Mouse (Mus musculus): ENCODE results near the gene Zan. TPM values are rescaled to one million over a fixed set of nuclear protein-coding genes. Genes with fewer than 3 reads are reported as not detected.

The Zan gene
- total and polyA plus RNA-seq, 3 experiments = 0.15 TPM; not detected in 2

DNA sequence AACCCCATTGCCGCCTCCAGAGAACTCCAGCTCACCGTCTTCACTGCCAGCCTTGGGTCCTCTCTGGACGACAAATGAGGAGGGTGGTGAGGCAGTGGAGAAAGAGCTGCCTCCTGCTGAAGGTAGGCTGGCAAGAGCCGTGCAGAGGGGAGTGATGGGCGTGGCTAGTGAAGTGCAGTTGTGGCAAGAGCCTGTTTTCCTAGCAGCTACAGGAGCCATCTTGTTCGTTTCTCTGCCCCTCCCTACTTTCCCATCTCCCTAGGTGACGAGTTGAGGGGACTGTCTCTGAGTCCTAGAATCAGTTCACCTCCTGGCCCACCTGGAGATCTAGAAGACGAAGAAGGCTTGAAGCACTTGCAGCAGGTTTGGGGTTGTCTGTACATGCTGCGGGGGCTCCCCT lies 45.0 kb upstream of the Zan start:
- no peak for DNase-seq (ENCODE audit: low read depth, low spot score)
- Histone ChIP-seq H3K79me2 (ENCODE audit: control insufficient read depth, insufficient read depth, low read length, poor library complexity) (no peaks in the 10 kb centered on the region), H3K27ac (ENCODE audit: control insufficient read depth, low read depth, low read length) (no peak overlapping the region), H3K9ac (ENCODE audit: control insufficient read depth, low read depth, low read length, poor library complexity, severe bottlenecking) (no peak overlapping the region), H3K4me1 (ENCODE audit: control insufficient read depth in 1 of 2, insufficient read depth in 2 of 2, low read length in 2 of 2) (no peaks in the 10 kb centered on the region), H3K27me3 (ENCODE audit: control insufficient read depth in 1 of 2, insufficient read depth in 2 of 2, low read length in 2 of 2) (no peaks in the 10 kb centered on the region), H3K9me3 (replicated peaks; ENCODE audit: insufficient read depth, low read length) (no peaks in the 10 kb centered on the region), H3K4me3 (ENCODE audit: control insufficient read depth in 1 of 2, insufficient read depth in 1 of 2, low read depth in 2 of 2, low read length in 2 of 2) (no peak overlapping the region), H3K36me3 (ENCODE audit: control insufficient read depth in 1 of 2, insufficient read depth in 2 of 2, low read length in 2 of 2) (peaks cover 0 to 4% of the 10 kb centered on the region in 2 experiments; a peak in 2 of 4 replicates)
- TF ChIP-seq USF1 (IDR thresholded peaks at IDR 0.05; ENCODE audit: low read depth, low read length) (no peak), POLR2AphosphoS2 (IDR thresholded peaks at IDR 0.05; ENCODE audit: low read length) (no peak), RAD21 (IDR thresholded peaks at IDR 0.05; ENCODE audit: low read depth, low read length) (no peak), E2F4 (IDR thresholded peaks at IDR 0.05; ENCODE audit: borderline replicate concordance, low read depth, low read length) (no peak), ELF1 (IDR thresholded peaks at IDR 0.05; ENCODE audit: low read depth, low read length) (no peak), HCFC1 (IDR thresholded peaks at IDR 0.05; ENCODE audit: low read depth, low read length) (no peak), EP300 (IDR thresholded peaks at IDR 0.05; ENCODE audit: low read depth in 1 of 2, low read length in 2 of 2) (no peak), JUND (IDR thresholded peaks at IDR 0.05; ENCODE audit: low read depth, low read length) (no peak), NELFE (IDR thresholded peaks at IDR 0.05; ENCODE audit: low read depth, low read length) (no peak), MYB (IDR thresholded peaks at IDR 0.05; ENCODE audit: low read depth, low read length) (no peak), ZKSCAN1 (IDR thresholded peaks at IDR 0.05; ENCODE audit: low read depth, low read length) (no peak), MAFK (IDR thresholded peaks at IDR 0.05; ENCODE audit: borderline replicate concordance, low read depth, low read length) (no peak), BHLHE40 (IDR thresholded peaks at IDR 0.05; ENCODE audit: borderline replicate concordance, low read depth, low read length) (no peak)

DNA sequence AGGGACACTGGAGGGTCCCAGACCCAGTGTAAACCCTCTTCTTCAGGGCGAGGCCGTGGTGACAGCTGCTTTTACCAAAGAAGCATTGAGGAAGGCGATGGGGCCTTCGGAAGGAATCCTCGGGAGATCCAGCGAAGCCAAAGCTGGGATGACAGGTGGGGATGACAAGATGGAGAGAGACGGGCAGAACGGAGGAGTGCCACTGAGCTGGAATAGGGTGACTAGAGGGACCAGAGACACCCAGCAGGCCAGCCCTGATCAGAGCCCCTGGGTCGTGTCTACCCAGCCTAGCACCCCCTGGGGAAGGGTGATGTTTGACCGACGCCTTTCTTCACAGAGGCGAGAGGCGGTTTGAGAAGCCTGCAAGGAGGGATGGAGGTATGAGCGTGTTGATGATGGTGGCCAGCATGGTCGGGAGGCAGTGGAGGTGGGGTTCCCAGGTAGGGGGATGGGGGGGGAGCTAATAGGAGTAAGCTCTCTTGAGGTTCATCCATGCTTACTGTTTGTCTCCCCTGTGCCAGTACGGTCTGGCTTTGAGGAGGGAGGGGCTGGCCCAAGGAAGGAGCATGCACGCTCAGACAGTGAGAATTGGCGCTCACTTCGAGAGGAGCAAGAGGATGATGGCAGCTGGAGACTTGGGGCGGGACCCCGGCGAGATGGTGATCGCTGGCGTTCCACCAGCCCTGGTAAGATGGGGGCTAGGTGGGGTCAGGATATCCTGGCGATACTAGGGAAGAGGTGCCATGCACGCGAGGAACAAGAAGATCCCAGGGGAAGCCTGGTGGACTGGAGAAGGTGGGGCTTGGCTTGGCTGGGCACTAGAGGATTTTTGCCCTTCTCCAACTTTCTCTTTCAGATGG lies 43.1 kb upstream of the Zan start:
- Histone ChIP-seq H3K9me3 (replicated peaks; ENCODE audit: insufficient read depth, low read length) (no peaks in the 10 kb centered on the region), H3K9ac (ENCODE audit: control insufficient read depth, low read depth, low read length, poor library complexity, severe bottlenecking) (no peak overlapping the region), H3K4me1 (ENCODE audit: control insufficient read depth in 1 of 2, insufficient read depth in 2 of 2, low read length in 2 of 2) (no peaks in the 10 kb centered on the region), H3K36me3 (ENCODE audit: control insufficient read depth in 1 of 2, insufficient read depth in 2 of 2, low read length in 2 of 2) (peaks cover 0 to 4% of the 10 kb centered on the region in 2 experiments; a peak in 2 of 4 replicates), H3K79me2 (ENCODE audit: control insufficient read depth, insufficient read depth, low read length, poor library complexity) (peaks cover 7% of the 10 kb centered on the region; the same call in 1 of the 2 replicates), H3K27me3 (ENCODE audit: control insufficient read depth in 1 of 2, insufficient read depth in 2 of 2, low read length in 2 of 2) (no peaks in the 10 kb centered on the region), H3K27ac (ENCODE audit: control insufficient read depth, low read depth, low read length) (no peak overlapping the region), H3K4me3 (ENCODE audit: control insufficient read depth in 1 of 2, insufficient read depth in 1 of 2, low read depth in 2 of 2, low read length in 2 of 2) (no peak overlapping the region)
- no peak; a peak in 1 of 4 replicates for TF ChIP-seq POLR2A (IDR thresholded peaks at IDR 0.05; ENCODE audit: control insufficient read depth in 1 of 2, insufficient read depth in 1 of 2, low read depth in 1 of 2, low read length in 2 of 2, poor library complexity in 1 of 2)
- no peak for TF ChIP-seq ZNF384 (IDR thresholded peaks at IDR 0.05; ENCODE audit: low read depth, low read length)
- TF ChIP-seq ETS1 (IDR thresholded peaks at IDR 0.05; ENCODE audit: low read depth, low read length) = no peak
- no peak for TF ChIP-seq HCFC1 (IDR thresholded peaks at IDR 0.05; ENCODE audit: low read depth, low read length)
- TF ChIP-seq USF1 (IDR thresholded peaks at IDR 0.05; ENCODE audit: low read depth, low read length) = no peak
- no peak for TF ChIP-seq EP300 (IDR thresholded peaks at IDR 0.05; ENCODE audit: low read depth in 1 of 2, low read length in 2 of 2)
- TF ChIP-seq POLR2AphosphoS2 (IDR thresholded peaks at IDR 0.05; ENCODE audit: low read length) = no peak
- TF ChIP-seq SMC3 (IDR thresholded peaks at IDR 0.05; ENCODE audit: low read depth, low read length) = no peak
- no peak for DNase-seq (ENCODE audit: low read depth, low spot score)
